Mouse (Mus musculus): ENCODE results near the gene Gm10643.

The Gm10643 gene

GRCm38 (mm10) chr8:84065037-84065436 is at the start of gene Gm10643:
TSS of gene Gm10643 (minus strand) at chr8:84065137.
- in situ Hi-C loops (cut with MboI), result no loop called here

DNA sequence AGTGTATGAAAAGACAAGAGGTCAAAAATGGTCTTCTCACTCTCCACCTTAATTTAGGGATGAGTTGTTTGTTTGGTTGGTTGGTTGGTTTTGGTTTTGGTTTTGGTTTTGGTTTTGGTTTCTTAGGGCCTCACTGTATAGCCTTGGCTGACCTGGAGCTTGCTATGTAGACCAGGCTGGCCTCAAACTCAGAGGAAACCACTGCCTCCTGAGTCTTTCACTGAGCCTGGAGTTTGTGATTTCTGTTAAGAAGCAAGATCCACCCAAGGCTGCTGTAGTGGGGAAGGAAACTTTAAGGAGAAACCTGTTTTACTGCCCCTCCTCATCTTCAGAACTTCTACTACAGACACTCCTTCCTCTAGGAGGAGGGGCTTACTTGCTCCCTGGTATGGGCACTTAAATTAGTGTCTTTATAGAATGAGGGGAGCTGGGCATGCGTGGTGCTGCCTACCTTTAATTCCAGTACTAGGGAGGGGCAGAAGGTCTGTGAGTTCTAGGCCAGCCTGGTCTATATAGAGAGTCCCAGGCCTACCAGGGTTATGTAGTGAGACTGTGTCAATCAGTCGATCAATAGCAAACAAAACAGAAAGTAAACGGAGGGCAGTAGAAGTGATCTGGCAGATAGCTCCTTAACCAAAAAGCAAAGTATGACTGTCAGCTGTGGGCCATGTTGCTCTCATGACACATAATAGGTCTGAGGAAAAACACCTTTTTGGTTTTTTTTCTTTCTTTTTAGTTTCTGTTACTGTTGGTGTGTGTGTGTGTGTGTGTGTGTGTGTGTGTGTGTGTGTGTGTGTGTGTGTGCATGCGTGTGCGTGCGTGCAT is 41.5 kb upstream of the Gm10643 start:
- in situ Hi-C loops (cut with MboI), result no loop called here

GRCm38 (mm10) chr8:84105676-84106075 is 40.7 kb upstream of the Gm10643 start:
- in situ Hi-C loops (cut with MboI), result no loop called here

DNA sequence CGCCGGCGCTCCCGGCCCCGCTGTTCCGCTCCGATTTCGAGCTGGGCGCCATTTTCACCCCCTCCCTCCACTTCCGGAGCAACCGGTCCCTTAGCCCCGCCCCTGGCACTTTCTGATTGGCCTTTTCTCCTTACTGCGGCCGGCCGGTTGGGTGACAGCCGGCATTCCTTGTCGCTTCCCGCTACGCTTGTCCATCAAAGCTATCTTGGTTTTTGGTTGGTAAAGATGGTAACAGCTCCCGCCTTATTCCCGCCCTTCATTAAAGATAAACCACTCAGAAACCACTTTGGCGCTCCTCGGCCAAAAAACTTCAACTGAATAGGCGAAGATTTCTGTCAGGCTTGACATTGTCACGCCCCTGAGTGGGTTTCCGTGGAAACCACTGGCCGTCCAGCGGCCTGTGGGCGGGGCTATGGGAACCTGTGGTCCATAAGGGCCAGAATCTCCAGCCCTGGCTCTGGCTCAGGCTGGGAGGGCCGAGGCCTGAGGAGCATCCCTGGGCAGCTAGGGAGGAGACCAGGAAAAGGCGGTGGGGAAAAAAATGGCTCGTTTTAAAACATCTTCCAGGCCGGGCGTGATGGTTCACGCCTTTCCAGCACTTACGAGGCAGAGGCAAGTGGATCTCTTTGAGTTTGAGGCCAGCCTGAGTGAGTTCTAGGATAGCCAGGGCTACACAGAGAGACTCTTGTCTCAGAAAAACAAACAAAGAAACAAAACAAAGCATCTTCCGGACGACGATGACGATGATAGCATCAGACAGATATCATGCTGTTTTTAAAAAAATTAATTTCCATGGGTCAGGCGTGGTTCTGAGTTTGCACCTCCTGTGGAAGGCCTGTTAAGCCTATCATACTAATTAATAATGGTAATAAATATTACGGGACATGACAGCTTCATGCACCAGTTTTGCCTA is 40.0 kb upstream of the Gm10643 start, which contains the start of gene Dcaf15:
TSS of gene Dcaf15 (minus strand) at position 72 of the 913 bp plus-strand sequence.
- in situ Hi-C loops (cut with MboI), result no loop called here

DNA sequence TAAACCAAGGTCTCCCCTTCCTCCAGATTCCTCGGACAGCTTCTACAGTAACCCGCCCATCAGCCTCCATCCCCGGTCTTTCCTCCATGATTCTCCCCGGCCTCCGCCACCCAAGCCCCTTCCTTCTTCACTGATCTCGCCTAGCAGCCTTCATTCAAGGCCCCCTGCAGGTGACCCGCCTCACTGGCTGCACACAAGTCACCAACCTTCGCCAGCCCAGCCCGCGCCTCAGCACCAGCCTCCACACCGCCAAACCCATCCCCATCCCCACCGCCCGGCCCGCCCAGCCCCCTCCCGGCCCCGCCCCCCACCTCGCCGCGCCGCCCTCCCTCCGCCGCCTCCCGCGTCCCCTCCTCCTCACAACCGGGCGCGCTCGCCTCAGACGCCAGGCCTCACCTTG is 39.3 kb upstream of the Gm10643 start:
- in situ Hi-C loops (cut with MboI), result no loop called here

GRCm38 (mm10) chr8:84103601-84104000 is 38.7 kb upstream of the Gm10643 start:
- in situ Hi-C loops (cut with MboI), result no loop called here

DNA sequence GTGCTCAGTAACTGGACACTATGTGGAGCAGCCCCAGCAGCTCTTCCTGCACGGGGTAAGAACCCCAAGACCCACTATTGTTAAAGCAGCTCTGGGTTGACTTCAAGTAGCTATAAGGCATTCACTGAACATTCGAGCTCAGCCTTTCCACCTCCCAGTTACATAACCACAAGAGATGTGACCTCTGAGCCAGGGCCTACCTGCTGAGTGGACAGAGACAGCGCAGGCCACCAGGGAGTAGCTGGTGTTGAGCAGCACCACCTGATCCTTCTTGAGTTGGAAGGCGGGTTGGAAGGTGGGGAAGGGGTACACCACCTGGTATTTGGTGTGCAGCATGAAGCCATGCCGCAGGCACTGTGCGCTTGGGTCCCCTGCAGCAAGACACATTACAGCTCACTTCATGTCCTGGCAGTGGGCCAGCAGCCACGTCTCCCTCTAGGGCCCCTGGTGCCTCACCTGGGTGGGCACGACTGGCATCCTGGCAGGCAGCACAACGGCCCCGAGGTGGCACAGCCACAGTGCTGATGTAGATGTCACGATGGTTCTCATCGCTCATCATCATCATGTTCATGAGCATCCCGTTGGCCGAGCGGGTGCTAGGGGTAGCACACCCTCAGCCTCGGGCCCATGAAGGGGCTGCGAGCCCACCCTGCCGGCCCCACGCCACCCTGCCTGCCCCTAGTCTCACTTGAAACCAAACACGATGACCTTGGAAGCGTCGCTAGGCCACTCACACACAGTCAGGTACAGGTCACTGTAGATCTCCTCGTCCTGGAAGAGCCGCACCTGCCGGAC is 36.7 kb upstream of the Gm10643 start:
- in situ Hi-C loops (cut with MboI), result no loop called here

DNA sequence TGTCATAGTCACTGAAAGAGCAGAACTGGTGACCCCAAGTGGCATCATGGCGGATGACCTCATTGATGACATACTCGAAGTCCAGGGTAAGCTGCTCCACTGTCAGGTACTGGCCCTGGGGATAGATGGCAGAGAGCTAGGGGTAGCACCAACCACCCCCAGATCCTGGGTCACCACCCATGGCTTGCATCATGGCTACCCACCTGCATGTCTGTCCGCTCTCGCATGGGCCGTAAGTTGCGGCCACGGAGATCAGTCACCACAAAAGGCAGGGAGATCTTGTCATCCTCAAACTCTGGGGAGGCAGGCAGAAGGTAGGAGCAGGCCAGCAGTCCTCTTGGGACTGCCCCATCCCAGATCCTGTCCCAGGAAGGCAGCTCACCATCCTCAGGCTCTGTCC is 33.4 kb upstream of the Gm10643 start:
- in situ Hi-C loops (cut with MboI), result no loop called here

GRCm38 (mm10) chr8:84096061-84096460 is 31.1 kb upstream of the Gm10643 start:
- in situ Hi-C loops (cut with MboI), result no loop called here

GRCm38 (mm10) chr8:84090585-84090984 is 25.6 kb upstream of the Gm10643 start:
- in situ Hi-C loops (cut with MboI), result no loop called here

- in situ Hi-C loops (cut with MboI), result no loop called here
These were observed 24.3 kb upstream of the Gm10643 start for GRCm38 (mm10) chr8:84089277-84089676.

DNA sequence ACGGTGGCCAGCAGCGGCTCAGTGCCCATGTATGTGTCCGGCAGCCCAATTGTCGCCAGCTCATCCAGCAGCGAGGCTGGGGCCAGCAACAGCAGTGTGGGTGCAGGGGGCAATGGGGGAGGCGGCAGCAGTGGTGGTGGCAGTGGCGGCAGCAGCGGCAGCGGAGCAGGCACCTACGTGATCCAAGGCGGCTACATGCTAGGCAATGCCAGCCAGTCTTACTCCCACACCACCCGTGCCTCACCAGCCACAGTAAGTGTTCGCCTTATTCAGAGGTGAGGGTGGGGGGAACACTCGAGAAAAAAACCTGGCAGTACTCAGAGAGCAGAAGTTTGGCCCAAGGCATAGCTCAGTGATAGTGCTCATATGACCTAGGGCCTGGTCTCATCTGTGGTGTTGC is 22.9 kb upstream of the Gm10643 start:
- in situ Hi-C loops (cut with MboI), result no loop called here

DNA sequence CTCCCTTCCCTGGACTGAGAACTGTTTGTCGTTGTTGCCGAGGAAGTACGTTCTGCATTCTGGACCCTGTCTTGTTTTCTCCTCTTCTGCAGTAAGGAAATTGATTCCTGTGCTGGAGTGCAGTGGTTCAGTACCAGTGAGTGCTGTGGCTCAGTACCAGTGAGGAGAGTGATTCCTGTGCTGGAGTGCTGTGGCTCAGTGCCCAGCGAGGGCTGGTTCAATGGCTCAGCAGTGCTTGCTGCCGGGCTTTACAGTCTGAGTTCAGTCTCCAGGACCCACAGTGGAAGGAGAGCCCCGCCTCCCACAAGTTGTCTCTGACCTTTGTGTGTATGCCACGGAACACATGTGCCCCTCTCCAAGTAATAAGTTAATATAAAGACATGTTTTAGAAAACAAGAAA is 22.2 kb upstream of the Gm10643 start:
- in situ Hi-C loops (cut with MboI), result no loop called here

- in situ Hi-C loops (cut with MboI), result no loop called here
These were observed 19.6 kb upstream of the Gm10643 start for GRCm38 (mm10) chr8:84084341-84085115.

DNA sequence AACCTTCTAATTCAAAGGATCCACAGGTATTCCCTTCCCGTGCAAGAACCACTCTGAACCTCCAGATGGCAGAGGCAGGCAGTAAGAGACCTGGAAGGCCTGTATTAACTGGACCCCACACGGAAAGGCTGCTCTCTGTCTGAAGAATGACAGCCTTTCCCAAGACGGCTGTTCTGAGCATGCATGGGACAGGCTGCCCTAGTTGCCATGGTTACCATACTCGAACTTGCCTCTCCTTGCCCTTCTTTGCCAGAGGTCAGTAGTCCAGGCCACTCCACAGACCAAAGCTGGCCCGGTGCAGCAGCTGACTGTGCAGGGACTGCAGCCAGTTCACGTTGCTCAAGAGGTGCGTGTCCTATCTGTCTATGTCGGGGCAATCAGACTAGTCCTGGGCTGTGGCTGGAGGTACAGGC is 18.9 kb upstream of the Gm10643 start:
- in situ Hi-C loops (cut with MboI), result no loop called here

DNA sequence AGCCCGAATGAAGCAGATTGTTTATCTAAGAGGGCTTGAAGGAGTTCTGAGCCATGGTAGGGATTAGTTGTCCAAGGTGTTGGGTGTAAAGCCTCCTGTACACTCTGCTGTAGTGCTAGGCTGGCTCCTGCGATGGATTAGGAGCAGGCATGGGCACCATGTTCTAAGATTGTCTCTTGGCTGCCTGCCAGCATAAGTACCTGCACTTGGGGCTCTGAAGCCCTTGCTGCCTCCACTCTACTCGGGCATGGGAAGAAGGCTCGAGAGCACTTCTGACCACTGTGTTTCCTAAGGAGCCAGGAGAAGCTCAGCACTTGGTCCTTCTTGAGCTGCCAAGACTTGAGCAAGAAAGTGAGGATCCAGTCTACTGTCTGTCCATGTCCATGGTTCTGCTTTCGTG is 14.3 kb upstream of the Gm10643 start:
- in situ Hi-C loops (cut with MboI), result no loop called here

- in situ Hi-C loops (cut with MboI), result no loop called here
These were observed 11.9 kb upstream of the Gm10643 start for GRCm38 (mm10) chr8:84076849-84077248.

GRCm38 (mm10) chr8:84076412-84076811 is 11.5 kb upstream of the Gm10643 start:
- in situ Hi-C loops (cut with MboI), result no loop called here

- in situ Hi-C loops (cut with MboI), result no loop called here
These were observed 8.5 kb upstream of the Gm10643 start for GRCm38 (mm10) chr8:84073230-84073976.

- in situ Hi-C loops (cut with MboI), result no loop called here
These were observed 7.4 kb upstream of the Gm10643 start for GRCm38 (mm10) chr8:84072321-84072720.
